Mouse (Mus musculus): Measurements from ENCODE around the gene Srsf3.
"Not testable (repeated sequence)": the region's sequence is repeated elsewhere in the genome, so short reads cannot be mapped to it uniquely, and the experiment has no call there.

Srsf3 gene

DNA sequence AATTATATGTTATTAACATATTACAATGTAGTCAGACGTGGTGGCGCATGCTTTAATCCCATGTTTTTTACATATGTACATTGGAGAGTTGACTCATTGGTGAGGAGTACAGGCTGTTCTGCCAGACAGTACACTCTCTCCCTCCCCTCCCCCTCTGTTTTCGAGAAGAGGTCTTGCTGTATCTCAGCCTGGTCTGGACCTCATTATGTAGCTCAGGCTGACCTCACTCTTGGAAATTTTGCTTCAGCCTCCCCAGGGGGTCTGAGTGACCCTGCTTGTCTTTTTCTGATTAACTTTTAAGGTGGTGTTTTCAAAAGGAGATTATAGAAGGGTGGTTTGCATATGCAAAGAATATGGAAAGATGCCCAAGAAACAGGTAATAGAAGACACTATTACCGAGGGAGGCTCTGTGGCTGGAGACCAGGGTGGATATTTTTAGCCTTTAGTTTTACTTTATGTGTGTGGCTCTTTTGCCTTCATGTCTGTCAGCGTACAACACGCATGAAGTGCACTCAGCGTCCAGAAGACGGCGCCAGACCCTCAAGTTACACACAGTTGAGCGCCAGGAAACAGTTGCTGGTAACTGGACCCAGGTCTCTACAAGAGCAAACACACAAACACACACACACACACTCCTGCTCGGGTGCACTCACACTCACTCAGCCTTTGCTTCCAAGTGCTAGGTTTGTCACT lies 14.0 kb upstream of the Srsf3 start:
- DNase-seq (ENCODE audit: low read depth, low spot score), result no peak

- no peak for DNase-seq (ENCODE audit: low read depth, low spot score)
These were observed 13.0 kb upstream of the Srsf3 start for GRCm38 (mm10) chr17:29019391-29019790.

DNA sequence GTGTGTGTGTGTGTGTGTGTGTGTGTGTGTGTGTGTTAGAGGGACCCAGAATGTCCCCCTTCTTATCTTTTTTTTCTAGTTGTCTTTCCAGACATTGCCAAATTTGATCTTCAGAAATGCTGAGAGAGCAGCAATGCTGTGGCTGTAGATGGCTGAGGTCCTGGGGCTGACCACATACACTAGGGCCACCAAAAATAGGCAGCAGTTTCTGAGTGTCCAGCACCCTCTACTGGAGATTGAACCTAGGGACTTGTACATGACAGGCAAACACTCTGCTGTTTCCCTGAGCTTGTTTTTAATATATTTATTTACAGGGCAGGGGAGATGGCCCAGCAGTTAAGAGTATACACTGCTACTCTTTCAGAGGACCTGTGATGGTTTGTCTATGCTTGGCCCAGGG lies 12.0 kb upstream of the Srsf3 start:
- no peak for DNase-seq (ENCODE audit: low read depth, low spot score)

DNA sequence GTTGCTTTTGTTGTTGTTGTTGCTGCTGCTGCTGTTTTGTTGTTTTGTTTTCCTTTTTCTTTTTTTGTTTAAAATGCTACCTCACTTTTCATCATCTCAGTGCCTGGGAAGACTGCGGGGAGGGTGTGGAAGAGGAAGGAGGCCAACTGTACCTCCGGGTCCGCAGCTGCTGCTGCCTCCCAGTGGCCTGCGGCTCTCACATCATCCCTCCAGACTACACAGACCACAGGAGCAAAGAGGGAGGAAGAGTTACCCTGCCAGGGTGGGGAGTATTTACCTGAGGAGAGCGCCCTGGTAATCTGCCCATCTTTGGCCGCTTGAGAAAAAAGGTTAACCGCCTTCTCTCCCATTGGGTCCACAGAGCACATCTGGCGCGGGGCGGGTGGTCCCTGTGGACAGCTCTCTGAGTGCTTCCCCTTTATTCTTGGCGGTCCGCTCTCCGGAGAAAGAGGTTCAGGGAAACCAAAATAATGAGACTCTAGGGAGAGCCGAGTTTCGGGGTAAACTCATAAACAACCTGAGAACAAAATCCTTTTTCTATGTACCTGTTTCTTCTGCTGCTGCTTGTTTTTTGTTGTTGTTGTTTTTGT lies 10.1 kb upstream of the Srsf3 start:
- no peak for DNase-seq (ENCODE audit: low read depth, low spot score)

DNA sequence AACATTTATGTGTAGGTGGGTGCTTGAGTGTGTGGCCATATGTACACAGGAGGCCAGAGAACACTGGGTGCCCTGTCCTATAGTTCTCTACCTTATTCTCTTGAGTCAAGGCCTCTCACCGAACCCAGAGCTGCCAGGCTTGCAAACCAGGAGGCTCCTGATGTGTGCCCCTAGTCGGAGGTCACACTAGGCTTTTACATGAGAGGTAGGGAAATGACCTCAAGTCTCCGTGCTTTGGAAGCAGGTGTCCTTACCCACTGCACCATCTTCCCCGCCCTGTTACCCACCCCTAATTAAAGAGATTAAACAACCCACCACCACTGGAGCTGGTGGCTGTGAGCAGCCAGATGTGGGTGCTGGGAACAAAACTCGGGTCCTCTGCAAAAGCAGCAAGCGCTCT lies 9.1 kb upstream of the Srsf3 start:
- no peak for DNase-seq (ENCODE audit: low read depth, low spot score)

GRCm38 (mm10) chr17:29024047-29024892 lies 8.2 kb upstream of the Srsf3 start:
- no peak for DNase-seq (ENCODE audit: low read depth, low spot score)

DNA sequence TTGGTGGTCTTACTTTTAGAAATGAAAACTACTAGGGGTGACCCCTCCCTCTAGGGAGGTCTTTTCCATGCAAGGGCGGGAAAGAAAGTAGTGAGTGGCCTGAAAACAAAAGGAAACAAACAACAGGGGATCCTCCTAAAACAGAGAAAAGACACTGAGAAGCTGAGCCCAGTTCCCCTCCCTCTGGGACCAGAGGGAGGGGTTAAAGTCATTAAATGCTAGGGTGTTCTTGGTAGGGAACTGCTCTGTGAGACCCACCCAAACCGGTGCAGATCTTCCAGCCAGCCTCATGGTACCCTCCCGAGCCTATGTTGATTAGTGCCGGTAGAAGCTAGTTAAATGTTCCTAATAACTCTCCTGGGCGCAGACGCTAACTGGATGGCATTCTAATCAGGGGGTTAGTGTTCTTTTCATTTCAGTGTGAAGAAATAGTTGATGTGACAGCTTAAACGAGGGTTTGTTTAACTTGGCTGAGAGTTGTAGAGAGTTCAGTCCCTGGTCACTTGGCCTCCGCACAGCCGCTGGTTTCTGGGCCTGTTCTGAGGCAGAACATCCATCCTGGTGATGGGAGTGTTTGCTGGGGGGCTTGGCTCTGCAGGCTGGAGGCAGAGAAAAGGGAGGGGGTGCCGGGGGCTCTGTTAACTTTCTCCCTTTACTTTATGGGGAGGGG lies 7.4 kb upstream of the Srsf3 start:
- no peak for DNase-seq (ENCODE audit: low read depth, low spot score)

DNA sequence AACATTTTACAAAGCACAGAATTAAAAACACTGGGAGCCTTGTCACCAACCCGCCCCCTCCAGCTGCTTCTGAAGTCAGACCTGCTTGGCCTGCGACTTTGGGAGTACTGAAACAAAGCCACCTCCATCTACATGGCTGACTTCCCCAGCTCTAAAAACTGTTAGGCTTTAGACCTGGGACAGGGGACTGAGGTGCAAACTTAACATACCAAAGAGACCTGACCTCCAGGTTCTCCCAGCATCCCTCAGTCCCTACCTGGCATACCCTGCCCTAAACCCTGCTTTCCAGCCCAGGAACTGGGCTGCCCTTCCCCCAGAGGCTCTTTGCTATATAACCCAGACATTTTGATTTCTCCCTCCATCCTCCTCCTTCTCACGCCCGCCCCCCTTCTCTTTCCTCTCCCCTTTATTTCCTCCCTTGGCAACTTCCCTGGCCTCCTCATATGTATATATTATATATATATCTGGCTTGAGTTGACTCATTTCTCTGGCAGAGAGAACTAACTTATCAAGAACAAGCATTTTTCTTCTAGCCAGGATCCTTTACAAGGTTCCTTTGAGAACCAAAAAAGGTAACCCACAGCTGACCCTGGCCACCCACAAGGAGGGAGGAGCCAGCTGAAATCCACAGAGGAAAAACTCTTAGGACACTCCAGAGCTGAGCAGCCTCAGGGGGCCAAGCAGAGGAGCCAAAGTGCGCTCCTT lies 5.6 kb upstream of the Srsf3 start:
- no peak for DNase-seq (ENCODE audit: low read depth, low spot score)

GRCm38 (mm10) chr17:29030321-29031034 lies 1.9 kb upstream of the Srsf3 start:
- no peak for DNase-seq (ENCODE audit: low read depth, low spot score)

- not testable (repeated sequence) for DNase-seq (ENCODE audit: low read depth, low spot score)
These were observed 1.2 kb upstream of the Srsf3 start for GRCm38 (mm10) chr17:29031085-29031711.

- peak; percentile 81 for DNase-seq (ENCODE audit: low read depth, low spot score)
These were observed 606 bp upstream of the Srsf3 start for GRCm38 (mm10) chr17:29031771-29032273.

DNA sequence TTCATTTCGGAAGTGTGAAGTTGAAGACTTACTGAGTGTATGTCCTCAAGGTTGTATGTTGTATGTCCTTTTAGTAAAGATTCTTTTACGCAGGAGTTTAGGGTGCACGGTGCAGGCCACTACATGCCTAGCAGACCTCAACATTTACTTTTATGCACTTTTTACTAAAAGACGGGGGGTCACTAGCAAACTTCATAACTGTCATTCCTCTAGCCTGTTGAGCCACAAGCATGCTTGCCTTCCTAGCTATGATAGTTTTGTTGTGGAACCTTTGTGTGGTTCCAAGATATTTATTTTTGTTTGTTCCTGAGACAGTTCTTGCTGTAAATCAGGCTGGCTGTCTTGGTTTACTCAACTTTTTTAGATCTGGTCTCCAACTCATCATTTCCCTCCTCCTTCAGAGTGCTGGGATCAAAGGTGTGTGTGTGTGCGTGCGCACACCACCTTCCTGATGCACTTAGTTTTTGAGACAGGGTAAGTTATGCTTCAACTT lies 1.2 kb downstream of the Srsf3 start:
- DNase-seq (ENCODE audit: low read depth, low spot score), result peak; percentile 55

DNA sequence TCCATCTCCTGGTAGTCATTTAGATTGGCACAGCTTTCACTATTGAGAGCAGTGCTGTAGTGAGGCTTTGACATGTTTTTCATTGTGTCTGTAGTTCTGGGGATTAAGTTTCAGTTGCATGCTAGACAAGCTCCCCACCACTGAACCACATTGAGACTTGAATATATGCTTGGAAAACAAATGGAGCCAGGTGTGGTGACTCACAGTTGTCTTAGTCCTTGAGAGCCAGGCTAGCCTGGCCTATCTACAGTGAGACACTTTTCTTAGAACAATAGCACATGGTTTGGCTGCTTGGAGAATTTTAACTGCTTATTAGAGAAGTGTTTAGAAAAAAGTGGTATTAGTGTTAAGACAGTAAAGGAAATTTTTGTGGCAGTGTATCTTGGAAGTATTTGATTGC lies 1.8 kb downstream of the Srsf3 start:
- DNase-seq (ENCODE audit: low read depth, low spot score), result peak; percentile 49

DNA sequence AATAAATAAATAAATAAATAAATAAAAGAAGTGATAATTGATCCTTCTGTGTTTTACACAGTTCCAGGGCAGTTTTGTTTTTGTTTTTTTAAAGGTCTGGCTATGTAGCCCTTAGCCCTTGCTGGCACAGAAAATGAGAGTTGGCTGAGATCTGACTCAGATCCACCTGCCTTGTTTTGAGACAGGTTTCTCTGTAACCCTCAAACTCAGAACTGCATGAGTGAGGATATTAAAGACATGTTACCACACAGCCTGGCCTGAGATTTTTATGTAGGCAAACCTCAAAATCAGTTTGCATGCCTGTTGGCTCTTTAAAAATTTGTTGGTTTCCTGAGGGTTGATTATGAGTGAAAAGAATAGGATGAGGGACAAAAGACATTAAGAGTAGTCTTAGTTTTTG lies 3.1 kb downstream of the Srsf3 start:
- no peak for DNase-seq (ENCODE audit: low read depth, low spot score)

GRCm38 (mm10) chr17:29039351-29039750 lies 6.9 kb downstream of the Srsf3 start:
- DNase-seq (ENCODE audit: low read depth, low spot score), result no peak

GRCm38 (mm10) chr17:29041632-29042031 lies 9.2 kb downstream of the Srsf3 start:
- not testable (repeated sequence) for DNase-seq (ENCODE audit: low read depth, low spot score)

- peak; percentile 50 for DNase-seq (ENCODE audit: low read depth, low spot score)
These were observed 10.1 kb downstream of the Srsf3 start for GRCm38 (mm10) chr17:29042569-29042968.

GRCm38 (mm10) chr17:29043583-29043982 lies 11.2 kb downstream of the Srsf3 start:
- DNase-seq (ENCODE audit: low read depth, low spot score), result no peak

DNA sequence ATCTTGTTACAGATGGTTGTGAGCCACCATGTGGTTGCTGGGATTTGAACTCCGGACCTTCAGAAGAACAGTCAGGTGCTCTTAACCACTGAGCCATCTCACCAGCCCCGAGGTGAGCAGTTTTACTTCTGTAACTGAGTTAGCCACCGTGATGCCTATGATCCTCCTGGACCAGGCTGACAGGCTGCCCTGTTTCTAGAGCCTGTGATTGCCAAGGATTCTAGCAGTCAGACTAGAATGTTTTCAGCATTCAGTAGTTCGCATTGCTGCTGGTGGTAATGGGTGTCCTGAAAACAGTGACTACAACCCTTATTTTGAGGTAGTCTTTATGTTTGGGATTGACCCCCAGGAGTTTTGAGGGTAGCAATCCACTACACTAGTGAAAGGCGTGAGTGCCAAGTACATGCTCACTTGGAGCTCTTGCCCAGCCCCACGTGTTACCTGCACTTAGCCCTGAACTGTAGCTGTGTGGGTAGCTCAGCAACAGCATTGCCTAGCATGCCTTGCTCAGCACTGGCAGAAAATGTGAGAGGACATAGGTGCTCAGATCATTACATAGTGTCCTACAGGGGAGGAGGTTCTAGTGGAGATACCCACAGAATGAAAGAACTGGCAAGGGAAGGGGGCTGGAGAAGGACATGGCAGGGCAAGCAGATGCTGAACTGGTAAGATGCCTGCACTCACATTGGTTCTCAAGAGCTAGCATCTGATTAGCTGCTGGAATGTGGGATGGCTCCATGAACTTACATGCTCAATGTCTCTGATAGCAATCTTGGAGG lies 11.9 kb downstream of the Srsf3 start:
- no peak for DNase-seq (ENCODE audit: low read depth, low spot score)
